Mouse (Mus musculus): ENCODE data around the gene Slc39a11.

The Slc39a11 gene

GRCm38 (mm10) chr11:113338581-113338980, 311.3 kb downstream of the Slc39a11 start:
- DNase-seq (ENCODE audit: low read depth) = peak; percentile 41

GRCm38 (mm10) chr11:113335706-113336105, 314.2 kb downstream of the Slc39a11 start:
- DNase-seq (ENCODE audit: low read depth) = no peak

- DNase-seq (ENCODE audit: low read depth) = peak; percentile 7
These were observed 315.4 kb downstream of the Slc39a11 start for GRCm38 (mm10) chr11:113334444-113334881.

- no peak for DNase-seq (ENCODE audit: low read depth)
These were observed 316.3 kb downstream of the Slc39a11 start for GRCm38 (mm10) chr11:113333535-113333934.

- no peak for DNase-seq (ENCODE audit: low read depth)
These were observed 319.8 kb downstream of the Slc39a11 start for GRCm38 (mm10) chr11:113330061-113330591.

- no peak for DNase-seq (ENCODE audit: low read depth)
These were observed 322.3 kb downstream of the Slc39a11 start for GRCm38 (mm10) chr11:113327499-113328062.

- DNase-seq (ENCODE audit: low read depth) = peak; percentile 72
These were observed 323.4 kb downstream of the Slc39a11 start for GRCm38 (mm10) chr11:113326387-113327011.

GRCm38 (mm10) chr11:113321601-113322000, 328.3 kb downstream of the Slc39a11 start:
- no peak for DNase-seq (ENCODE audit: low read depth)

GRCm38 (mm10) chr11:113309265-113309951, 340.5 kb downstream of the Slc39a11 start:
- no peak for DNase-seq (ENCODE audit: low read depth)

- no peak for DNase-seq (ENCODE audit: low read depth)
These were observed 341.5 kb downstream of the Slc39a11 start for GRCm38 (mm10) chr11:113308256-113308941.

GRCm38 (mm10) chr11:113303204-113303603, 346.7 kb downstream of the Slc39a11 start:
- DNase-seq (ENCODE audit: low read depth) = no peak

GRCm38 (mm10) chr11:113299492-113299891, 350.4 kb downstream of the Slc39a11 start:
- DNase-seq (ENCODE audit: low read depth) = no peak

- DNase-seq (ENCODE audit: low read depth) = peak; percentile 75
These were observed 352.1 kb downstream of the Slc39a11 start for GRCm38 (mm10) chr11:113297765-113298164.

GRCm38 (mm10) chr11:113296912-113297625, 352.8 kb downstream of the Slc39a11 start:
- DNase-seq (ENCODE audit: low read depth) = no peak

GRCm38 (mm10) chr11:113296162-113296561, 353.7 kb downstream of the Slc39a11 start:
- DNase-seq (ENCODE audit: low read depth) = peak; percentile 42

GRCm38 (mm10) chr11:113294518-113294917, 355.4 kb downstream of the Slc39a11 start:
- no peak for DNase-seq (ENCODE audit: low read depth)

GRCm38 (mm10) chr11:113292906-113293614, 356.8 kb downstream of the Slc39a11 start:
- no peak for DNase-seq (ENCODE audit: low read depth)

- no peak for DNase-seq (ENCODE audit: low read depth)
These were observed 357.8 kb downstream of the Slc39a11 start for GRCm38 (mm10) chr11:113291781-113292714.

GRCm38 (mm10) chr11:113290911-113291310, 359.0 kb downstream of the Slc39a11 start:
- DNase-seq (ENCODE audit: low read depth) = no peak

Measured in naive thymus-derived CD4-positive, alpha-beta T cell, adult 2 months (primary cell).